21 mouse cellular contexts compared by ENCODE assay signal in the genomic region with DNA sequence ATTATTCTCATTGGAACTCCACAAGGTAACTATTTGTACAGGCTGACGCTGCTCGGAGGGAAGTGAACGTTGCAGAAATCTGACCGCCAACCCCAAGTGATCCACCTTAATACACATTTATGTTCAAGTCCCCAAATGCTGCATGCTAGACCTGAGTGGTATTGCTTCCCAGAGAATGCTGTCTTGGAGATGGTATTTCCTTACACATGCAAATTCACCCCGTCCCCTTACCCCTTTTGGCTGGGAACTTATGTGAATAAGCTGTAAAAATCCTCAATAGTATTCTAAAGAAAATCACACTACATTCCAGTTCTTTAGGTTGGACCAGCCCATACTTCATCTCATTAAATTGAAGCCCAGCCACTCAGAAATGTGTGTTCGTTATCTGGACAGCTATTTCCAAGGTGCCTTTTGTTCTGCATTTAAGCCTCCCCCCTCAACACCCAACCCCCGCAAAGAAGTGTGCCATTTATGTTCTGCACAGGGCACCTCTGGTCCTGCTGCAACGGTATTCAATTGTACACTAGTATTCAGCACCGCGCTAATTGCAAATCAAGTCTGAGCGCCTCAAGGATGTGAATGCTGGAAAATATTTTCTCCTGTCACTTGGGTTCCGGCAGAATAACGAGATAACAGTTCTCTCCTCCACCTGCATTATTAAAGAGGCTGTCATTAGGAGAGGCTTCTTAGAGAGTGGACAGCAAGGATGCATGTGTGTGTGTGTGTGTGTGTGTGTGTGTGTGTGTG.
DNase-seq lines count a peak whose midpoint lies in the region; ATAC-seq lines count a peak whose summit lies in the region.
"Had no signal": no experiment of that assay in that cellular context is flagged by ENCODE, and none has a peak within 500 bp of the region (broad histone marks: within the 10 kb centered on the region; RNA-seq: fewer than 3 reads in every experiment).

No protein-coding gene starts in this region.

- H3K4me1 ChIP-seq in midbrain, embryonic 13.5 days (replicated peaks), result peaks cover 12% of the 10 kb centered on the region; the same call in 1 of the 2 replicates
- H3K4me1 ChIP-seq in midbrain, embryonic 11.5 days (ENCODE audit: control insufficient read depth, insufficient read depth, low read length), result no peaks in the 10 kb centered on the region
- H3K4me1 ChIP-seq in forebrain, embryonic 15.5 days, result peaks cover 8% of the 10 kb centered on the region
- H3K4me1 ChIP-seq in midbrain, embryonic 16.5 days (ENCODE audit: control insufficient read depth, insufficient read depth, low read length), result peaks cover 8% of the 10 kb centered on the region; the same call in 1 of the 2 replicates
- H3K4me1 ChIP-seq: embryonic facial prominence, embryonic 12.5 days; lung, embryonic 15.5 days had no signal

- no peaks in the 10 kb centered on the region for H3K36me3 ChIP-seq in midbrain, embryonic 13.5 days
- H3K36me3 ChIP-seq in midbrain, embryonic 11.5 days (ENCODE audit: control insufficient read depth, insufficient read depth, low read length), result no peaks in the 10 kb centered on the region
- no peaks in the 10 kb centered on the region for H3K36me3 ChIP-seq in forebrain, embryonic 15.5 days
- H3K36me3 ChIP-seq in midbrain, embryonic 16.5 days (ENCODE audit: control insufficient read depth, insufficient read depth, low read length), result no peaks in the 10 kb centered on the region
- H3K36me3 ChIP-seq: embryonic facial prominence, embryonic 12.5 days; lung, embryonic 15.5 days; neural tube, embryonic 13.5 days had no signal

- WGBS in midbrain, embryonic 13.5 days, result 55% methylated on average over 13 of the region's 13 CpGs
- 77% methylated on average over 13 of the region's 13 CpGs for WGBS in midbrain, embryonic 11.5 days
- 11% methylated on average over 13 of the region's 13 CpGs for WGBS in forebrain, embryonic 15.5 days
- 44% methylated on average over 13 of the region's 13 CpGs for WGBS in midbrain, embryonic 16.5 days

- H3K4me3 ChIP-seq in midbrain, embryonic 13.5 days (replicated peaks), result no peak overlapping the region
- H3K4me3 ChIP-seq in midbrain, embryonic 11.5 days (ENCODE audit: low read depth, low read length), result no peak overlapping the region
- no peak overlapping the region for H3K4me3 ChIP-seq in forebrain, embryonic 15.5 days
- no peak overlapping the region for H3K4me3 ChIP-seq in midbrain, embryonic 16.5 days (ENCODE audit: low read depth, low read length)
- H3K4me3 ChIP-seq: embryonic facial prominence, embryonic 12.5 days; erythroblast, embryonic 14.5 days; heart, adult 2 months; lung, embryonic 15.5 days; neural tube, embryonic 13.5 days had no signal

- H3K4me2 ChIP-seq in midbrain, embryonic 13.5 days (replicated peaks), result 0 out of 2 replicates have a peak overlapping the region, but pooled peaks have one; percentile 5
- H3K4me2 ChIP-seq in midbrain, embryonic 11.5 days, result no peak overlapping the region
- H3K4me2 ChIP-seq in forebrain, embryonic 15.5 days (replicated peaks), result no peak overlapping the region
- no peak overlapping the region for H3K4me2 ChIP-seq in midbrain, embryonic 16.5 days (ENCODE audit: low read length)
- H3K4me2 ChIP-seq: embryonic facial prominence, embryonic 12.5 days; lung, embryonic 15.5 days; neural tube, embryonic 13.5 days had no signal

- H3K9me3 ChIP-seq in midbrain, embryonic 13.5 days, result no peaks in the 10 kb centered on the region
- H3K9me3 ChIP-seq in midbrain, embryonic 11.5 days (ENCODE audit: control insufficient read depth, low read length), result no peaks in the 10 kb centered on the region
- H3K9me3 ChIP-seq in forebrain, embryonic 15.5 days, result no peaks in the 10 kb centered on the region
- no peaks in the 10 kb centered on the region for H3K9me3 ChIP-seq in midbrain, embryonic 16.5 days (replicated peaks; ENCODE audit: control insufficient read depth, low read length, poor library complexity, severe bottlenecking)
- H3K9me3 ChIP-seq: embryonic facial prominence, embryonic 12.5 days; lung, embryonic 15.5 days; neural tube, embryonic 13.5 days had no signal

- no peaks in the 10 kb centered on the region for H3K27me3 ChIP-seq in midbrain, embryonic 13.5 days
- H3K27me3 ChIP-seq in midbrain, embryonic 11.5 days (ENCODE audit: control insufficient read depth, insufficient read depth, low read length), result no peaks in the 10 kb centered on the region
- H3K27me3 ChIP-seq in forebrain, embryonic 15.5 days, result no peaks in the 10 kb centered on the region
- H3K27me3 ChIP-seq in midbrain, embryonic 16.5 days (ENCODE audit: control insufficient read depth, insufficient read depth, low read depth, low read length), result no peaks in the 10 kb centered on the region
- H3K27me3 ChIP-seq: embryonic facial prominence, embryonic 12.5 days; lung, embryonic 15.5 days; neural tube, embryonic 13.5 days had no signal

- DNase-seq in midbrain, embryonic 11.5 days (ENCODE audit: low spot score, missing footprints), result no peak
- no peak for DNase-seq in lung, postnatal 4 days
- no peak for DNase-seq in right cerebral cortex, postnatal 36 days (ENCODE audit: low spot score in 2 of 2)
- DNase-seq in cerebellum, adult 11-12 months, result no peak
- DNase-seq: adrenal gland, adult 2 months; cerebellum, adult 9-10 months; gastrocnemius, postnatal 10 days; heart, adult 2 months; kidney, adult 11 months; right cerebral cortex, postnatal 4 days; thymus, postnatal 14 days had no signal

- no peak overlapping the region for H3K9ac ChIP-seq in midbrain, embryonic 13.5 days (replicated peaks)
- H3K9ac ChIP-seq in midbrain, embryonic 11.5 days (ENCODE audit: low read length), result no peak overlapping the region
- no peak overlapping the region for H3K9ac ChIP-seq in forebrain, embryonic 15.5 days (replicated peaks)
- no peak overlapping the region for H3K9ac ChIP-seq in midbrain, embryonic 16.5 days (ENCODE audit: low read depth, low read length)
- H3K9ac ChIP-seq: embryonic facial prominence, embryonic 12.5 days; liver, embryonic 14.5 days; lung, embryonic 15.5 days; neural tube, embryonic 13.5 days had no signal

- ATAC-seq in midbrain, embryonic 13.5 days, result peak; percentile 80
- no peak for ATAC-seq in midbrain, embryonic 11.5 days (ENCODE audit: low FRiP score)
- peak; percentile 81 for ATAC-seq in forebrain, embryonic 15.5 days (replicated peaks)
- peak; percentile 51; the same call in 1 of the 2 replicates for ATAC-seq in midbrain, embryonic 16.5 days

- H3K27ac ChIP-seq in midbrain, embryonic 13.5 days, result no peak overlapping the region
- no peak overlapping the region for H3K27ac ChIP-seq in midbrain, embryonic 11.5 days (ENCODE audit: low read depth, low read length)
- H3K27ac ChIP-seq in forebrain, embryonic 15.5 days (replicated peaks), result no peak overlapping the region
- no peak overlapping the region for H3K27ac ChIP-seq in midbrain, embryonic 16.5 days (ENCODE audit: low read length)
- H3K27ac ChIP-seq: embryonic facial prominence, embryonic 12.5 days; heart, adult 2 months; liver, embryonic 14.5 days; lung, embryonic 15.5 days; macrophage; neural tube, embryonic 13.5 days; stomach, postnatal 0 days had no signal
